Mouse (Mus musculus): Measurements from ENCODE around the gene Wdr43.
"Not testable (repeated sequence)": the region's sequence is repeated elsewhere in the genome, so short reads cannot be mapped to it uniquely, and the experiment has no call there.

The Wdr43 gene

DNA sequence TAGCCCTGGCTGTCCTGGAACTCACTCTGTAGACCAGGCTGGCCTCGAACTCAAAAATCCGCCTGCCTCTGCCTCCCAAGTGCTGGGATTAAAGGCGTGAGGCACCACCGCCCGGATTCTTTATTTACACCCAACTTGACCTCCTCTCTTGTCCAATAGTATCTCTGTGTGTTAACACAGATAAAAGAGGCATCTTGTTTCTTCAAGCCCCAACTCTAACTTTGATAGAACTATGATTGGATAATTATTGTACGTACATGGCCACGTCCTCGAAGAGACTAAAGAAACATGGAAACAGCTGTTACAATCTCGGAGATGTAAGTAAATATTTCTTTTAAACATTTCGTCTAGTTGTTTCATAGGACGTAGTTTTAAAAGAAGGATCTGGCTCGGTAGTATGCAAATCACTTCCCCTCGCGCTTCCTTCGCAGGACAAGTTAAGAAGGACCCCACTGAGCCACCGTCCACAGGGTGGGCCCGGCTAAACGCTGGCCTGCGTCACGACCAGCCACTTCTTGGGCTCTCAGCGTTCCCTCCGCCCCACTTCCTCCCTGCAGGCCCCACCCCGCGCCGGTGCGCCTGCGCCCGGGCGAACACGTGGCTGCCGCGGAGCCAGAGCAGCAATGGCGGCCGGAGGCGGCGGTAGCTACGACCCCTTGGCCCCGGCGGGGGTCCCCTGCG is at the start of gene Wdr43:
TSS of gene Wdr43 (plus strand) at position 258 of the 681 bp plus-strand sequence.
- peak; percentile 73 for DNase-seq (ENCODE audit: low read depth, low spot score)

DNA sequence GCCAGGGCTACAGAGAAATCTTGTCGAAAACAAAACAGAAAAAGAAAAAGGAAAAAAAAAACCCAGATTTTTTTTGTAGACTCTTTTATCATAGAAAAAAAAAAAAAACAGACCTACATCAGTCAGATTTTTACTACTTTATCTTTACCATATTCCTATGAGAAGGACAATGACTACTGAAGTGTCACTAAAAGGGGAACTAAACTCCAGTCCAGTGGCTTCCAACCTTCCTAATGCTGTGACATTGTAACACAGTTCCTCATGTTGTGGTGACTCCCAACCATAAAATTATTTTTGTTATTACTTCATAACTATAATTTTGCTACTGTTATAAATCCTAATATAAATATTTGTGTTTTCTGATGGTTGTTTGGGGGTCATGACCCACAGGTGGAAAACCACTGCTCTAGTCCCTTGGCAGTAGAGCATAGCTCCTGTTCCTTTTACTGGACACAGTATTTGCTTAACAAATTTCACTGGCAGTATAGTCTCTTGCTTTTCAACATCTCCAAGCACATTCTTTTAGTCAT is 36.5 kb upstream of the Wdr43 start:
- DNase-seq (ENCODE audit: low read depth, low spot score): no peak

DNA sequence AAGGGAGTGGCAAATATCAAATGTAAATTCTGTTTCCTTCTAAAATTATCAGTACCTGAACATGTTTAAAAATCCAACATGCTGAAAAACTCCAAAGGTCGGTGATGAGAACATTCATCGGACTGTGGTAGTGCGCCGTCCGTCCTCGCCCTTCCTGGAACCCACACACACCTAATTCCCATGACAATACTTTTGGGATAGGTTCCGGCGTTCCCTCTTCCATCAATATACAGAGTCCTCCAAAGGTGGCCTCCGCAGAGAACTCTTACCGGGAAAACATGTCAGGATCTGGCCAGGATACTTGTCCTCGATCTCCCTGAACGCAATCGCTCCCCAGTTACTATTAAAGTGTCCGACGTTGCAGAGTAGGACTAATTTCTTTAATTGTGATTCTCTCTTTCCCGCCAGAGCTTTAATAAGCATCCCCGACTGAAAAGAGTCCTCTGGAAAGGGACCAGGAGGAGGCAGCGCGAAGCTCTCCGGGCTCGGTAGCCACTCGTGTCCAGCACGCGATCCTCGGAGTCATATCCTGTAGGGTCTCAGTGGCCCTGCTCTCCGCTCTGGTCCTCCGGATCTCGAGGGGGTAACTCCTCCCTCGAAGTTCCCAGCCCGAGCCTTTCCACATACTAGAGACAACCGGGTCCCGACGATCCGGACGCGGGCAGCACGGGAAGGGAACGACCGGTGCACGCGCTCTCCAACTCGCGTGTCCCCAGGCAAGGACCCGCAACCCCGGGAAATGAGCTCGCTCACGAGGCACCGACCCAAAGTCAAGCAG is 17.6 kb upstream of the Wdr43 start:
- no peak for DNase-seq (ENCODE audit: low read depth, low spot score)

DNA sequence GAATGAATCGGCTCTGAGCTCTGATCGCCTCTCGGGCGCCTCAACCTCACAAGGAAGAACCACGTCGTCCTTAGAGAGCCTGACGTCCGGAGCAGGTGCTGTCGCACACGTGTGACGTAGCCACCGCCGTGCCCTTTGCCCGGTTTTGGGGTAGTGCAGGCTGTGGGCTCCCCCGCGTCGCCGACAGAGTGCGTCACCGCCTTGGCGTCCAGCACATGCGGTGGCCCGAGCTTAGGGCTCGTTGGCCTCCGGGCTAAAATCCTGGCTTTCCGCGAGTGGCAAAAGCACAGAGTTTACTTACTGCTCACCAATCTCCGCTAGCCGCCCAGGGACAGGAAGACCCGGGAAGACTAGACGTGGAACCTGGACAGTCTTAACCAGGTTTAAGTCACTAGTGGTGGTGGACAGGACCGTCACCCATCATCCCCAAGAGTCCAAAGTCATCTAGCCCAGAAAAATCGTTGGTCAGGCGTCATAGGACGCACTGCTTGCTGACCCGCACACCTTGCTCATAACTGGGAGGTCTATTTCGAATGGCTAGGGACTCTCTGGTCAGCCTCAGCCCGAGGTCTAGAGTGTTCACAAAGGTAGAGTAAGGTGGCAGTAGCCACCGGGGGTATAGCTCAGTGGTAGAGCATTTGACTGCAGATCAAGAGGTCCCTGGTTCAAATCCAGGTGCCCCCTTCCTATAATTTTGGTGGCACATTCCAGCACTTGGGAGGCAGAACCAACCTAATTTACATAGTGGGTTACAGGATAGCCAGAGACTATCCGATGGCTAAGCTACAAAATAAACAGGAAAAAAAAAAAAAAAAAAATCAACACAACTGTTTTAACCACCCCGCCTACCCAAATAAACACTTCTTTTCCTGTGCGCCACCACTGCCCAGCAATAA is 16.8 kb upstream of the Wdr43 start:
- peak; percentile 73 for DNase-seq (ENCODE audit: low read depth, low spot score)

DNA sequence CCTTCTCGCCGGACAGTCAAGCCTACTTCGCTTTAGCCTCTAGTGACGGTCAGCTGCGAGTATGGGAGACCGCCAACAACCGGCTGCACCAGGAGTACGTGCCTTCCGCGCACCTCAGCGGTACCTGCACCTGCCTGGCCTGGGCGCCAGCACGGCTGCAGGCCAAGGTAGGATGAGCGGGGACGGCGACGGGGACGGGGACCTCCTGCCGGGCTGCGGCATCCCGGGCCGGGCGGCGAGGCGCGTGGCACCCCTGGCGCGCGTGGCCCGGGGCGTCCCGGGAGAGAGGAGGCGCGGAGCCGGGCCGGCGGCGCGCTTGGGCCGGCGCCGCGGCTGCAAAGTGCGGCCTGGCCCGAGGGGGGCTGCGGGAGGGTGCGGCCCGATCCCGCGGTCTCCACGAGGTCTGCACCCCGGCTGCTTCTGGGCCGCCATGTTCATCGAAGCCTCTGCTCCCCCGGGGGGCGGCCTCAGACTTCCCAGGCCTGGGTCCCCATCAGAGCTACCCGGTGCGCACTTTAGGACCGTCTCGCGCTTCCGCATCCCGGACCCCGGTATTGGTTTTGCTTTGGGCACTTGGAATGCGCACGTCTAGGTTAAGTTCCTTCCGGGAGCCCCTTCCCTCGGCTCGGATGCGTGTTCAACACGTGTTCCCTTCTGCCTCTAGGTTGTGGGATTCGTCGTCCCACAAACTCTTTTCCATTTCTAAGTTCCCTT is 781 bp downstream of the Wdr43 start:
- DNase-seq (ENCODE audit: low read depth, low spot score): no peak

DNA sequence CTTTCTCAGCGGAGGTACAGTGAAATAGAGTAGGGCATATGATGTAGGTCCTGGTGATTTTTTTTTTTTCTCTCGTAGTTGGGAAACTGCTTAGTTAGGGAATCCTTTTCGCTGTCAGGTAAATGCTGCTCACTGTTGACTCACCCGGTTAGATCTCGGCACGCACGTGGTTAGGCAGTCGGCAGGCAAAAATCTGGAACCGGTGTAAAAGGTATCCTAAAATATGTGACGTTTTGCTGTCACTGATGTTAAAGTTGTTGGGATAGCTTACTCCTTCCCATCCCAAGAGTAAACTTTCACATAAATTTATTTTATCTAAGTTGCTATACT is 1.3 kb downstream of the Wdr43 start:
- no peak for DNase-seq (ENCODE audit: low read depth, low spot score)

DNA sequence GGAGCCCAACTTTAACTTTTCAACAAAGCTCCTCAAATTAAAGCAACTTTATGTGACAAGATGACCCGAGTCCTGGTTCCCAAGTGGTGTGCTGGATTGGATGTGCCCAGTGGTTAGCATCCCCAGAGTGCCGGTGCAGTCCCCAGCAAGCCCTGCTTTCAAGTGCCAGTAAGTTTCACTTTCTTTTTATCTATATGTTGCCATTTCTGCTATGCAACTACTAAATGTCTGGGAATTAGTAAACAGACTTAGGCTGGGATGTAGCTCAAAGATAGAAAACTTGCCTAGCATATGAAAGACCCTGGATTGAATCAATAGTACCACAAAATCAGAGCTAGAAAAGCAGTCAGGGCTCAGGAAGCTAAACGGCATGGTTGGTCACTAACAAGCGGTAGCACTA is 2.3 kb downstream of the Wdr43 start:
- no peak for DNase-seq (ENCODE audit: low read depth, low spot score)

DNA sequence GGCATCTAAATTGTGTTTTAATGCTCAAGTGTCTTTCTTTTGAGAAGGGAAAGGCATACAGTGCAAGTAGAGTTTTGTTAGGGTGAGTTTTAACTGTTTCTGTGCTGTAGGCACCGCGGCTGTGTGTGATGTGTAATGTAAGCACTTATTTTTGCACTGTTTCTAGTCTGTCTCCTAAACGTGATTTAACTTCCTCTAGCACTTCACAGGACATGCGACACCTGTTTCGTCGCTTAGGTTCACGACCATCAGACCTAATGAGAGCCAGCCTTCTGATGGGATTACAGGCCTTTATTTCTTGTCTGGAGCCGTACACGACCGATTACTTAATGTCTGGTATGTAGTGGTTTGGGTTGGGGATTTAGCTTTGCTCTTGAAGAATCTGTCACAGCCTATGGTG is 16.1 kb downstream of the Wdr43 start:
- DNase-seq (ENCODE audit: low read depth, low spot score): no peak

DNA sequence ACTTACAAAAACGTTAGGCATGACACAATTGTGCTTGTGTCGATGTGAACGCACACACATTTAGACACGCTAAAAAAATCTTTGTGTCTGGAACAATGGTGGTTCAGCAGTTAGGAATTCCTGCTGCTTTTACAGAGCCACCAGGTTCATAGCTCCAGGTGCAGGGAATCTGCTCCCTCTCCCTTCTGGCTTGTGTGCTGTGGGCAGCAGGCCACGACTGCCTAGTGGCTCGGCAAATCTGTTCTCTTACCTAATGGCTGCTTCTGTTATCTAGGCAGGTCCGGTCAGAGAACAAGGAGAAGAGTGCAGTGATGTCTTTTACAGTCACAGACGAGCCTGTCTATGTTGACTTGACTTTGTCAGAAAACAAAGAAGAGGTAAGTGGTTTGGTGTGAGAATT is 17.7 kb downstream of the Wdr43 start:
- DNase-seq (ENCODE audit: low read depth, low spot score): no peak

DNA sequence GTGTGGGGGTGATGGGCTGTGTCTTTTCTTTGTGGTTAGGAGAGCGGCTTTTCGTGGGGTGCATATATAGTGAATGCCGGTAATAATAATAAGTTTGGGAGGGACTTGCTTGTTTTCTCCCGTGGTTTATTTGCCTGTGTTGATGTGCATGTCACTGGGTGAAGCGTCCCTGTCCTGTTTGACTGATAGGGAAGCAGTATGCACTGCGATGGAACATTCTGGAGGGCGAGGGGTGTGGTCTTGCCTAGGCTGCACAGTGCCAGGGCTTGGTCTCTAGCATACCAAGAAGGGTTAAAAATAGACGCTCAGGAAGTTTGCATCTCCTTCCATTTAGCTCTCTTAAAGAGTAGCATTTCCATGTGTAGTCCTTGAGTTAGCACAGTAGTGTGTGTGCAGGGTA is 21.1 kb downstream of the Wdr43 start:
- no peak for DNase-seq (ENCODE audit: low read depth, low spot score)

DNA sequence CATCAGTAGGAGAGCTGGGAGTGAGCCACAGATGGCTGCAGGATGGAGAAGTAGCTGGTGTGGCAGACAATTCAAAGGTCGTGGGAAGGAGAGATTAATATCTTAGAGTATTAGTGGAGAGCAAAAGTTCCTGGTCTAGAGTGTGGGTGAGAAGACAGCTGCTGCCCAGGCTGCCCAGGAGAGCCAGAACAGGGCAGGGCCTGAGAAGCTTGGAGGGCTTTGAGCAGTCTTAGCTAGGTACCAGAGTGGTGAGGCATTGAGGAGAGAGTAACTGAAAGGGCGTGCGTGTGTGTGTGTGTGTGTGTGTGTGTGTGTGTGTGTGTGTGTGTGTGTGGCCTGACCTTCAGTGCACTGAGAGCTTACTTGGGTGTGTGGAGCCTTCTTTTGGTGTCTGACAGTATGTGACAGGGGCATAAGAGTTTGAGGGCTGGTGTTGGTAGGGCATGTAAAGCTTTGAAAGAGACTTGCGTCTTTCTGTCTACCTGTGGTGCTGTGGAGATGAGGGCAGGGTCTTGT is 22.1 kb downstream of the Wdr43 start:
- no peak for DNase-seq (ENCODE audit: low read depth, low spot score)

DNA sequence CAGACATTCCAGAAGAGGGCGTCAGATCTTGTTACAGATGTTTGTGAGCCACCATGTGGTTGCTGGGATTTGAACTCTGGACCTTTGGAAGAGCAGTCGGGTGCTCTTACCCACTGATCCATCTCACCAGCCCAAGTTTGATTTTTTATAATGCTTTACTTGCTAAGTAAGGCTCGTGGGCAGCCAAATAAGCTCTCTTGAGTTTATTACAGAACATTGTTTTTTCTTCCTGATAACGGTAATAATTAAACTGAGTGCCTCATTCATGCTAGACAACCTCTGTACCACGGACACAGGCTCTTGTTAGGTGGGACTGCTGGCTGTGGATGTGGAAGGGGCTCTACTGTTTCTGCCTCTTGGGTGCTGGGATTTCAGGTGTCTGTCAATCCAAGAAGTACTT is 23.4 kb downstream of the Wdr43 start:
- not testable (repeated sequence) for DNase-seq (ENCODE audit: low read depth, low spot score)

DNA sequence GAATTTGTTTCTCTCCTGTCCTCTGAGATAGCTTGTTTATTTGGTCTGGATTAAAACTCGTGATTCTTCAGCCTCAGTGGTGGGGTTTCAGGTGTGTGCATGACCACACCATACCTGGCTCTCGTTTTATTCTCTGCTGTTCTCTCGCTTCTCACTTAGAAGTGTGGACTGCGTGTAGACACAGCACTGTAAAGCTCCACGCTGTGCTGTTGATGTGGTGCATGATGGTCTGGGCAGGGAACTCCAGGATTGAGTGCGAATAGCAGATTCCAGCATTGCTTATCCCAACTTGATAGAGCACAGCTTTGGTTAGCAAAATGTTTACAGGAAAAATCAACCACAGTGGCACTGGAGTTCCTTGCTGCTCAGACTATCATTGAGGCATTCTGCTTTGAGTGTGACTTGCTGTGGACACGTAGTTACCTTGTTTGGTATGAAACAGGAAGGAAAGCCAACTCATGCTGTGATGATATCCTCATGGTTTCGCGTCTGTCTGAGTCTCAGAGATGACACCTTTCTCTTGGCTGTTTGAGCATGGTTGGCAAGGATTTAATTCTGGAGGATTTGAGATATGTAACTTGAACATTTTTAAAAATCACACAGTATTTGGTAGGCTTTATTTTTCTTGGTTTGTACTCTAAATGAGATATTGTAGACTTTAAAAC is 24.9 kb downstream of the Wdr43 start:
- DNase-seq (ENCODE audit: low read depth, low spot score): no peak

DNA sequence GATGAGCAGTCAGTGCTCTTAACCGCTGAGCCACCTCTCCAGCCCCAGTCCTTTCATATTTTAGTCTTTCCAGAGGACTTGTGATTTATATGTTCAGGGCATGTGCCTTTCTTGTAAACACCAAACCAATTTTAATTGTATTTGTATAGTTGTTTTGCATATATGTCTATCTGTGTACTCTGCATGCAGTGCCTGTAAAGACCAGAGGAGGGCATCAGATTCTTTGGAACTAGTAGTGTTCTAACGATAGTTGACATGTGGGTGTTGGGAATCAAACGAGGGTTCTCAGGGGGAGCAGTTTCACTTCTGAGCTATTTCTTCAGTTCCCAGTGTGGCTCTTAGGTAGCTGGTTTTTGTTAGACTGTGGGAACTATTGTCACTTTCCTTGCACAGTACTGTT is 26.5 kb downstream of the Wdr43 start:
- no peak for DNase-seq (ENCODE audit: low read depth, low spot score)

DNA sequence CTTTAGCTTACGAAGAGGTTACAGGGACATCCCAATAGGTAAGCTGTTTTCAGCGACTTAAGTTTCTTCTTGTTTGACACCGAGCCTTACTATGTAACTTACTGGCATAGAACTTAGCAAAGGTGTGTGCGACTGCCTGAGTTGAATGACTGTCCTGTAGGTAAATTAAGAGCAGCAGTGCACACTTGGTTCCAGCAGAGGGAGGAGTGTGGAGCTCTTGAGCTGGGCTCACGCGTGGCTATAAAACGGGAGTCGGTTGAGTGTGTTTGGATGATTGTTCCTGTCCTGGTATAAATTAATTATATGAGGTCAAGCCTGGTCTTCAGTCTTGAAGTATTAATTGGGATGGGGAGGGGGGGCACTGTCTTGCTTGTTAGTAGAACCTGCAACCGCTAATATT is 34.3 kb downstream of the Wdr43 start:
- DNase-seq (ENCODE audit: low read depth, low spot score): no peak

DNA sequence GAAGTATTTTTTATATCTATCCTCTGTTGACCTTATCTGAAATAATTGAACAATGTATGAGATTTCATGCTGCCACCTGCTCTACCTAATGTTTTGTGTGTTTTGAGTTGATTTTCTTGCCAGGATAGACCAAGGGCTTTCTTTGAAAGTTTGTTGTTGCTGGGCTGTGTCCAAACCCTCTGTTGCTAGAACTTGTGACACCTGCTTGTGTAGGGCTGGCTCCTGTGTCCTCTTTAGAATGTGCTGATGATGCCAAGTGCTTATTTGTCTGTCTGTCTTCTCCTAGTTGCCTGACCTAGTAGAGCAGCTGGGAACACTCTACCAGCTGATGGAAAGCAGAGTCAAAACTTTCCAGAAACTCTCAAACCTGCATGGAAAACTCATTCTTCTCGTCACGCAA is 36.8 kb downstream of the Wdr43 start:
- DNase-seq (ENCODE audit: low read depth, low spot score): no peak

DNA sequence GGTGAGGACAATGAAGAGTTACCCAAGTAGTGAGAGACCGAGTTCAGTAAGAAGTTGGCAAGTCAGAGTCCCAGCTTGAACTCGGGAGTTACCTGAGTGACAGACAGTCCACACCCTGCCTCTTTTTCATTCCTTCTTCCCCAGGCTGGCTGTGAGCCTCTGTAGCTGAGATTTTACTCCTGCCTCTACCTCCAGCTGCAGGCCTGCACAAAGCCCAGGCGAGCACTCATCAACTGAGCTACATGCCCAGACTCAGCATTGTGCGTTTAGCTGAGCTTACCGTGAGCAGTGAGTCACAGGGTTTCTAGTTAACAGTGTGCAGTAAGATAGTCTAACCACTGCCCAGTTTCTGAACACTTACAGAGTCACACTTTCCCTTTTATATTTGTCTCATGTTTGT is 37.2 kb downstream of the Wdr43 start:
- no peak for DNase-seq (ENCODE audit: low read depth, low spot score)

DNA sequence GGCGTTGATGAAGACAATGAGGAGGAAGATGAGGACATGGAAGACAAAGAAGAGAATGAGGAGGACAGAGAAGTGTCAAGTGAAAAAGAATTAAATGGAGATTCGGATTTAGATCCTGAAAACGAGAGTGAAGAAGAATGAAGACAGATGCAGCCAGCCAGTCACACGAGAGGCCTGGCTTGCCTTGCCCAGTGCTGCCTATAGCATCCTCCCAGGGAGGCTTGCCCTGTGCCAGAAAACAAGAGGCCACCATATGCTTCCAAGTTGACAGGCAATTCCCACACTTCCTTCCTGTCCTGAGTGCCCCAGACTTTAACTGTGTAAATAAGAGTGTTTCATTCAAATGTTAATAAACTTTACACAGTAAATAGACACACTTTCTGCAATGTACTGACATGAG is 41.8 kb downstream of the Wdr43 start:
- no peak for DNase-seq (ENCODE audit: low read depth, low spot score)

DNA sequence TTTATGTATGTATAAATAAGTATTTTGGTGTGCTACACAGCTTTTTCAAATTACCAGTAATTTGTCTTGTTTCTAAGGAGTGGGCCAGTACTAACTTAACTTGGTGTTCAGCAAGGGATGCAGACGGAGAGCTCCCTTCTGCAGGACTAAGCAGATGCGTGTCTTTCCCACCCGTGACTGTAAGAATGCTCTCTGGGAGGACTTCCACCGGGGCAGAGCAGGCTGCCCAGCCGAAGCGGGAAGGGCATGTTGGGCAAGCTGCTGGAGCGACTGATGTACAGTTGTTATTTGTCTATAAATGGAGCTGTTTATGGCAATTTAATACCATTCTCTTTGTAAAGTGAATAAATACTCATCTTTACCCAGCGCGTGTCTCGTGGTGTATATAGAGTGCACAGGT is 43.0 kb downstream of the Wdr43 start:
- DNase-seq (ENCODE audit: low read depth, low spot score): no peak

DNA sequence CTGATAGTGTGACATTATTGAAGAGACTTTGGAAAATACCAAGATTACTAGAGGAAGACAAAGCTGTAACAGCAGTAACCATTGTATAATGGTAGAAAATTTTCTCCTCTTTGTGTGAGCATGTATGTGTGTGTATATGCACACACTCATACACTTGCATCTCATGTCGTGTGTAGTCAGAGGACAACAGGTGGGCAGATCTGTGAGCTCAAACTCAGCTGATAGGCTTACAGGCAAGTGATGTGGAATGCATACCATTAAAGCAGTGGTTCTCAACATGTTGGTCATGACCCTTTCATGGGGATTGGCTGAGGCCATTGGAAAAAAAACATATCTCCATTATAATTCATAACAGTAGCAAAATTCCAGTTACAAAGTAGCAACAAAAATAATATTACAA is 44.7 kb downstream of the Wdr43 start:
- DNase-seq (ENCODE audit: low read depth, low spot score): no peak

DNA sequence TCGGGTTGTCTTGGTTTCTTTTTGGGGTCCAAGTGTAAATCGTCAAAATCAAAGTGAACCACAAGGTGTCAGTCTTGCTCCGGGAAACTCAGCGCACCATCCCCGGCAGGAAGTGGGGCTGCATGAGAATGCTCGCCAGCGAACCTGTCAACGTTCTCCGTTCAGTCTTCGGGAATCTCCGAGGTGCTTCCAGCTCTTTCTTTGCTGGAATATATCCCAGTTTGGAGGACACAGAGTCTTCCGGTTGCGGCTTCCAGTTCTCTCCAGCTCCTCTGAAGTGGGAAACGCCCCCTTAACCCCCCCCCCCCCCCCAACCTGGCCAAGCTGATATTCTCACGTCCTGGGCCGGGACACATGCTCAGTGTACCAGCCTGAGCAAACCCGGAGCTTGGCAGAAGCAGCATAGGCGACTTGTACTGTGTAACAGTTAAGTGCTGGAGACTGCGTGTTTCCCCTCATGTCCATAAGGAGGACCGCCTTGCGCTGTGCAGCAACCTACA is 47.1 kb downstream of the Wdr43 start:
- no peak for DNase-seq (ENCODE audit: low read depth, low spot score)
